Mouse (Mus musculus) neural tube, embryonic 15.5 days (tissue): ENCODE data around the gene Znhit2. TPM values are rescaled to one million over a fixed set of nuclear protein-coding genes. Genes with fewer than 3 reads are reported as not detected.
A peak's percentile ranks its signal among the peaks of the same experiment; 100 is the strongest.

Source experiments
- ATAC-seq: fragments of 200-750 bp; cut with Nextera tagmentation; 2 replicates; pipeline ENCODE4 v1.8.0; 2017; ENCODE audit warnings: mild to moderate bottlenecking, moderate TSS enrichment, moderate library complexity; ENCODE audit not compliant: low FRiP score
- H3K27ac ChIP-seq: fragments of 300-500 bp; sonication (generic); replicated peaks from 2 replicates; pipeline ENCODE4 v1.5.1; 2015; ENCODE audit warnings: mild to moderate bottlenecking, inconsistent platforms
- H3K27me3 ChIP-seq: fragments of 300-500 bp; sonication (generic); replicated peaks from 2 replicates; pipeline ENCODE4 v1.6.1; 2015; ENCODE audit warnings: inconsistent platforms
- H3K36me3 ChIP-seq: fragments of 300-500 bp; sonication (generic); 2 replicates; pipeline ENCODE4 v1.6.1; 2015; ENCODE audit warnings: inconsistent platforms
- H3K4me1 ChIP-seq: fragments of 300-500 bp; sonication (generic); 2 replicates; pipeline ENCODE4 v1.6.1; 2015; ENCODE audit warnings: inconsistent platforms
- H3K4me2 ChIP-seq: fragments of 300-500 bp; sonication (generic); 2 replicates; pipeline ENCODE4 v1.6.1; 2015; ENCODE audit warnings: inconsistent platforms, mild to moderate bottlenecking, moderate library complexity
- H3K4me3 ChIP-seq: fragments of 300-500 bp; sonication (generic); replicated peaks from 2 replicates; pipeline ENCODE4 v1.5.1; 2015; ENCODE audit warnings: mild to moderate bottlenecking, inconsistent platforms
- H3K9ac ChIP-seq: fragments of 300-500 bp; sonication (generic); replicated peaks from 2 replicates; pipeline ENCODE4 v1.6.1; 2015; ENCODE audit warnings: mild to moderate bottlenecking, inconsistent platforms
- H3K9me3 ChIP-seq: fragments of 300-500 bp; sonication (generic); replicated peaks from 2 replicates; pipeline ENCODE4 v1.6.1; 2016; ENCODE audit warnings: inconsistent platforms
- WGBS: fragments of 180-500 bp; shearing (Covaris S2); methylation state at CpG from one replicate; pipeline ENCODE4 v1.1.7; 2015; ENCODE audit warnings: mixed read lengths; 5-methylcytosine and 5-hydroxymethylcytosine counted together
- polyA plus RNA-seq: library from polyadenylated mRNA; unstranded; fragments of >200 nt; fragmentation: Nextera tagmentation; extraction: Ambion mirVana; gene quantifications from 2 replicates; pipeline ENCODE4 v1.2.1, GENCODE M21; 2015

Gene Znhit2
- 30.4 and 31.2 TPM in 2 replicates for polyA plus RNA-seq

GRCm38 (mm10) chr19:6061021-6061533, at the start of gene Znhit2:
TSS of gene Znhit2 (plus strand) at chr19:6061192.
- Histone ChIP-seq H3K4me1 (peaks cover 65% of the 10 kb centered on the region), H3K9me3 (no peaks in the 10 kb centered on the region), H3K4me2 (peak within 1 kb of the TSS; percentile 98), H3K4me3 (peak within 1 kb of the TSS; percentile 84), H3K36me3 (peaks cover 9% of the 10 kb centered on the region), H3K9ac (peak within 1 kb of the TSS; percentile 92), H3K27ac (peak within 1 kb of the TSS; percentile 92), H3K27me3 (no peaks in the 10 kb centered on the region)
- under 1% methylated on average over 58 of the region's 58 CpGs for WGBS
- ATAC-seq = peak; percentile 74

GRCm38 (mm10) chr19:6013691-6014090, 47.3 kb upstream of the Znhit2 start:
- Histone ChIP-seq H3K27me3 (peaks cover 29% of the 10 kb centered on the region), H3K9ac (no peak overlapping the region), H3K4me2 (no peak overlapping the region), H3K4me1 (peaks cover 20% of the 10 kb centered on the region), H3K27ac (no peak overlapping the region), H3K4me3 (no peak overlapping the region), H3K36me3 (no peaks in the 10 kb centered on the region), H3K9me3 (no peaks in the 10 kb centered on the region)
- 91% methylated on average over 10 of the region's 10 CpGs for WGBS
- ATAC-seq = no peak

DNA sequence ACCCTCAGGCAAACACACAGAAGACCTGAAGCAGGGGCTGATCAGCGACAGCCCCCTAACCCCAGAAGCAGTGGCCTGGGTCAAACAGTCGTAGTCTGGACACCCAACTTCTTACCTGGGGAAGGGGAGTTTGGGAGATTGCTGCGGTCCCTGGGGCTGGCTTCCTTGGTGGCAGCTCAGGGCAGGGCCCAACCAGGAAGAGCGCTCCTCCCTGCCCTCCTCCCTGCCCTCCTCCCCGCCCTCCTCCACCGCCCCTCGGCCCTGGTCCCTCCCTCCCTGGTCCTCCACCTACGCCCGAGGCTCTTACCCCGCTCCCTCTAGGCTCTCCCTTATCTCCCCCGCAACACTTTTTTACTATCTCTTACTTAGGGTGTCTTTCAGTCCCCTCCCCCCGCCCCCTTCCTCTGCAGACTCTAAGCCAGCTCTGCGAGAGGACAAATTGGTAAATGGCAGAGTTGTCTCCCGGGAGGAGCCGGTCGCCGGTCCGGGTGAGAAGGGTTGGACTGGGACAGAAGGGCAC, 45.9 kb upstream of the Znhit2 start:
- WGBS = 2% methylated on average over 16 of the region's 18 CpGs
- no peaks in the 10 kb centered on the region for H3K36me3 ChIP-seq
- H3K4me2 ChIP-seq = peak overlapping the region; percentile 84
- peak overlapping the region; percentile 60 for H3K9ac ChIP-seq
- H3K27ac ChIP-seq = peak overlapping the region; percentile 18; the same call in 1 of the 2 replicates
- H3K4me1 ChIP-seq = peaks cover 21% of the 10 kb centered on the region
- H3K27me3 ChIP-seq = peaks cover 29% of the 10 kb centered on the region
- peak overlapping the region; percentile 49 for H3K4me3 ChIP-seq
- H3K9me3 ChIP-seq = no peaks in the 10 kb centered on the region
- peak; percentile 40; the same call in 1 of the 2 replicates for ATAC-seq

DNA sequence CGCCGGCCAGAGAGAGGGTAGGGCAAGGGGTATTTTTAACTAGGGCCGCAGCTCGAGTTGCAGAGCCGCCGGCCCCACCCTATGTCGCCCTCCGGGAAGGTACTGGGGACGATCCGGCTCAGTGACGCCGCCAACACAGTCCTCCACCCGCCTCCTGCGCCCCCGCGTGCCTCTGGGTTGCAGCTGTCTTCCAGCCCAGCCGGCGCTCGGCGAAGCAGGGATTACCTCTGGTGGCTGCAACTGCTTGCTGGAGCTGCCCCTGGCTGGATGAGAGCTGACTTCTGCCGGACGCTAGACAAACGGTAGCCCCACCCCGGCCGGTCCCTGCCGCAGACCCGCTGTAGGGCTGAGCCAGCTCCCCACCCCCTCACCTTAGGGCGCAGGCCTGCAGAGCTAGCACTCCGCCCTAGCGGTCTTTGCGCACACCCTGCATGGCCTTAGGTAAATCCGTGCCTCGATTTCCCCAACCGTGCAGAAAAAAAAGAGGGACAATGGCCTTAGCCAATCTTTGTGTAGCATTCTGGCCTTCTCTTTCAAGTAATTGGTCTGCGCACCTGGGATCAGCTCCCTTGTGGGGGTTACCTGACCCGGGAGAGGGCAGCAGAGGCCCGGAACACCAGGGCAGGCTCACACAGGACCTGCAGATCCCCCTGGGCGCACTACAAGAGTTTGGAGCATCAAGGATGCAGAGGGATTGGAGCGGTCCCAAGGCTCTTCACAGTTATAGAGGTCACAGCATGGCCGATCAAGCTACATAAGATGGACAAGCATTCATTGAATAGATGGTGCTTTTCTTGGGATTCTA, 45.3 kb upstream of the Znhit2 start, which contains the start of gene Capn1:
Gene Capn1, minus strand, starts transcription at position 387 of the 805 bp plus-strand sequence.
- Histone ChIP-seq H3K4me3 (peak within 1 kb of the TSS; percentile 49), H3K9me3 (no peaks in the 10 kb centered on the region), H3K9ac (peak within 1 kb of the TSS; percentile 60), H3K36me3 (no peaks in the 10 kb centered on the region), H3K27me3 (peaks cover 29% of the 10 kb centered on the region), H3K27ac (peak within 1 kb of the TSS; percentile 18; the same call in 1 of the 2 replicates), H3K4me2 (peak within 1 kb of the TSS; percentile 84), H3K4me1 (peaks cover 21% of the 10 kb centered on the region)
- peak; percentile 82; the same call in 1 of the 2 replicates for ATAC-seq
- 2% methylated on average over 40 of the region's 40 CpGs for WGBS

DNA sequence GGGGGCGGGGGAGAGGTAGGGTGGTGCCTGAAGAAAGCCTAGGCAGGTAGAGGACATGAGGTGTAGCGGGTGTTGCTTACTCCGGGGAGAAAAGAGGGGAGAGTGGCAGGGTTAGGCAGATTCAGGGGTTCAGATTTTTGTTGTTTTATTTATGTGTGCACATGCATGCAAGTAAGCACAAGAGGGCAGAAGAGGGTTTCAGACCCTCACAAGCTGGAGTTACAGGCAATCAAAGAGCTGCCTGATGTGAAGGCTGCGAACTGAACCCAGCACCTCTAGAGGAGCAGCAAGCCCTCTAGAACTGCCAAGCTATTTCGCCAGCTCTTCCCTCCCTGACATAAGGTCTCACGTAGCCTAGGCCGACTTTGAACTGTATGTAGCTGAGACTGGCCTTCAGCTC, 44.5 kb upstream of the Znhit2 start:
- H3K4me1 ChIP-seq = peaks cover 21% of the 10 kb centered on the region
- H3K4me2 ChIP-seq = peak overlapping the region; percentile 84
- peaks cover 29% of the 10 kb centered on the region for H3K27me3 ChIP-seq
- ATAC-seq = no peak
- H3K36me3 ChIP-seq = no peaks in the 10 kb centered on the region
- H3K27ac ChIP-seq = no peak overlapping the region
- WGBS = 44% methylated on average over 7 of the region's 7 CpGs
- no peak overlapping the region for H3K9ac ChIP-seq
- no peak overlapping the region for H3K4me3 ChIP-seq
- H3K9me3 ChIP-seq = no peaks in the 10 kb centered on the region

DNA sequence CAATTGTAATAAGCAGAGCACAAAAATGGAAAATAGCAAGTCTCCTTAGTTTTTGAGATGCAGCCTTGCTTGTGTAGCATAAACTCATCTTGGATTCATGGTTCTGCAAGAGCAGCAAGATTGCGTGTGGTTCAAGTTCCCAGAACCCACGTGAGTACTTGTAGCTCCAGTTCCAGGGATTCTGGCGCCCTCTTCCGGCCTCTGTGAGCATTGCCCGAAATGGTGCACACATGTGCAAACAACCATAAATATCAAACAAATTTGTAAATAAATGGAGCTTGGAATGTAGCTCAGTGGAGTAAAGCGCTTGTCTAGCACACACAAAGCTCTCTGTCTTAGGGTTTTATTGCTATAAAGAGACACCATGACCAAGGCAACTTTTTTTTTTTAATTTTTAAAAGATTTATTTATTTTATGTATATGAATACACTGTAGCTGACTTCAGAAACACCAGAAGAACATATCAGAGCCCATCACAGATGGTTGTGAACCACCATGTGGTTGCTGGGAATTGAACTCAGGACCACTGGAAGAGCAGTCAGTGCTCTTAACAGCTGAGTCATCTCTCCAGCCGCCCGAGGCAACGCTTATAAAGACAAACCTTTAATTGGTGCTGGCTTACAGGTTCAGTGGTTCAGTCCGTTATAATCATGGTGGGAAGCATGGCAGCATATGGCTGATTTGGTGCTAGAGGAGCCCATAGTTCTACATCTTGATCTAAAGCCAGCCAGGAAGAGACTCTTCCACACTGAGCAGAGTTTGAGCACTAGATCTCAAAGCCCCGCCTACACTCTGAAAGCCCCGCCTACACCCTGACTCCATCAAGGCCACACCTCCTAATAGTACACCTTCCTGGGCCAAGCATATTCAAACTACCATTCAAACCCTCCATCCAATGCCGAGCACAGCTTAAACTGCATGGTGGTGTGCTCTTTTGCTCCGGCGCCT, 42.6 kb upstream of the Znhit2 start:
- Histone ChIP-seq H3K4me1 (peaks cover 21% of the 10 kb centered on the region), H3K36me3 (no peaks in the 10 kb centered on the region), H3K27ac (no peak overlapping the region), H3K4me2 (no peak overlapping the region), H3K4me3 (no peak overlapping the region), H3K9me3 (no peaks in the 10 kb centered on the region), H3K27me3 (peaks cover 29% of the 10 kb centered on the region), H3K9ac (no peak overlapping the region)
- no peak for ATAC-seq
- WGBS = 29% methylated on average over 15 of the region's 15 CpGs

- 63% methylated on average over 3 of the region's 3 CpGs for WGBS
- Histone ChIP-seq H3K4me3 (no peak overlapping the region), H3K27ac (no peak overlapping the region), H3K9ac (no peak overlapping the region), H3K9me3 (no peaks in the 10 kb centered on the region), H3K27me3 (peaks cover 18% of the 10 kb centered on the region), H3K36me3 (no peaks in the 10 kb centered on the region), H3K4me2 (no peak overlapping the region), H3K4me1 (peaks cover 15% of the 10 kb centered on the region)
- ATAC-seq = no peak
Measured at GRCm38 (mm10) chr19:6020276-6020675, 40.7 kb upstream of the Znhit2 start.

- no peak overlapping the region for H3K4me3 ChIP-seq
- WGBS = 63% methylated on average over 8 of the region's 8 CpGs
- no peak overlapping the region for H3K4me2 ChIP-seq
- no peak for ATAC-seq
- H3K36me3 ChIP-seq = no peaks in the 10 kb centered on the region
- H3K4me1 ChIP-seq = 0 out of 2 replicates have a peak, but pooled peaks cover 3% of the 10 kb centered on the region
- no peaks in the 10 kb centered on the region for H3K27me3 ChIP-seq
- H3K27ac ChIP-seq = no peak overlapping the region
- no peaks in the 10 kb centered on the region for H3K9me3 ChIP-seq
- H3K9ac ChIP-seq = no peak overlapping the region
Measured at GRCm38 (mm10) chr19:6023059-6023458, 37.9 kb upstream of the Znhit2 start.

GRCm38 (mm10) chr19:6023930-6024329, 37.1 kb upstream of the Znhit2 start:
- no peak for ATAC-seq

GRCm38 (mm10) chr19:6028991-6029390, 32.0 kb upstream of the Znhit2 start:
- no peak overlapping the region for H3K9ac ChIP-seq
- H3K36me3 ChIP-seq = no peaks in the 10 kb centered on the region
- no peaks in the 10 kb centered on the region for H3K27me3 ChIP-seq
- no peak overlapping the region for H3K4me2 ChIP-seq
- ATAC-seq = no peak
- WGBS = 91% methylated on average over 6 of the region's 6 CpGs
- H3K9me3 ChIP-seq = no peaks in the 10 kb centered on the region
- no peaks in the 10 kb centered on the region for H3K4me1 ChIP-seq
- H3K27ac ChIP-seq = no peak overlapping the region
- no peak overlapping the region for H3K4me3 ChIP-seq

More at GRCm38 (mm10) chr19:6023930-6024329, 37.1 kb upstream of the Znhit2 start:
- Histone ChIP-seq H3K4me1 (no peaks in the 10 kb centered on the region), H3K9ac (no peak overlapping the region), H3K4me3 (no peak overlapping the region), H3K9me3 (no peaks in the 10 kb centered on the region), H3K4me2 (no peak overlapping the region), H3K27ac (no peak overlapping the region), H3K27me3 (no peaks in the 10 kb centered on the region), H3K36me3 (no peaks in the 10 kb centered on the region)
- 90% methylated on average over 7 of the region's 7 CpGs for WGBS

- Histone ChIP-seq H3K4me3 (no peak overlapping the region), H3K36me3 (no peaks in the 10 kb centered on the region), H3K27me3 (no peaks in the 10 kb centered on the region), H3K4me2 (no peak overlapping the region), H3K4me1 (no peaks in the 10 kb centered on the region), H3K9ac (no peak overlapping the region), H3K9me3 (no peaks in the 10 kb centered on the region), H3K27ac (no peak overlapping the region)
- ATAC-seq = no peak
- 85% methylated on average over 9 of the region's 9 CpGs for WGBS
Measured at GRCm38 (mm10) chr19:6029426-6029825, 31.6 kb upstream of the Znhit2 start.
